Mouse (Mus musculus): ENCODE measurements around the gene Thbd. TPM values are rescaled to one million over a fixed set of nuclear protein-coding genes. Genes with fewer than 3 reads are reported as not detected.

Thbd gene
- not detected for polyA plus RNA-seq (2017; shearing (Covaris generic))

DNA sequence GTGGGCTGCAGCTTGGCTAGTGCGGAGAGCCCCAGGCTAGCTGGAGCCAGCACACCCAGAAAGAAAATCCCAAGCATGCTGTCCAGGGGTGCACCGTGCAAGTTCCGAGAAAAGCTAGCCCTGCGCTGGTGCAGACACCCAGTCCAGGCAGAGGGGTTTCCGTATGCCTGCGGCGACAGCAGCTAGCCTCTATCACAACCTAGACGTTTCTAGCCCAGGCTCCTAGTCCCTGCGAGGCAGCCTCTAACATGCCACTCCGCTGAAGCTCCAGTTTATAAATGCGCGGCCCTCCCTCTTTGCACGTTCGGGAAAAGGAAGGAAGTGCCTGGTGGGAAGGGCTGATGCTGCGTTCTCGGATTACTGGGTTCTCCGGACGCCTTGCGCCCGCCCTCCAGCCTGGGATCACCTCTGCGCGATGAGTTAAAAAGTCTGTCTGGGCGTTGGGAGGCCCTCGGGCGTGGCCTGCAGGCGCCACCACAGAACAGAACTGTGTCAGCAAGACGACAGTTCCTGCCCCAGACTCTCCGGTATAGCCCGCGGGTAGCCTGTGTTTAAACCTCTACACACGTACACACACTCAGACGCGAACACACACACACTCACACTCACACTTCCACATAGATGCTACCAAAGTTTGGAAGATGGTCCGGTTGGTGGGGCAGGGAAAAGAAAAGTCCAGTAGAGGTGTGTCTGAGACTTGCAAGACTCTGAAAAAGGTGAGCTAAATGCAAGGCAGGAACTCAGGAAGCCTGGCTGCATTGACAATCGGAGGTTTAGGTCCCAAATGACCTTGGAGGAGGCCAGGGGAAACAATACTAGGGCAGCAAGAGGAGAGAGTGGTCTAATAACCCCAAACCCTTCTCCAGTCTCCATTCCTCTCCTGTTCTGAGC is at the start of gene Thbd:
TSS of gene Thbd (minus strand) at position 319 of the 891 bp plus-strand sequence.

DNA sequence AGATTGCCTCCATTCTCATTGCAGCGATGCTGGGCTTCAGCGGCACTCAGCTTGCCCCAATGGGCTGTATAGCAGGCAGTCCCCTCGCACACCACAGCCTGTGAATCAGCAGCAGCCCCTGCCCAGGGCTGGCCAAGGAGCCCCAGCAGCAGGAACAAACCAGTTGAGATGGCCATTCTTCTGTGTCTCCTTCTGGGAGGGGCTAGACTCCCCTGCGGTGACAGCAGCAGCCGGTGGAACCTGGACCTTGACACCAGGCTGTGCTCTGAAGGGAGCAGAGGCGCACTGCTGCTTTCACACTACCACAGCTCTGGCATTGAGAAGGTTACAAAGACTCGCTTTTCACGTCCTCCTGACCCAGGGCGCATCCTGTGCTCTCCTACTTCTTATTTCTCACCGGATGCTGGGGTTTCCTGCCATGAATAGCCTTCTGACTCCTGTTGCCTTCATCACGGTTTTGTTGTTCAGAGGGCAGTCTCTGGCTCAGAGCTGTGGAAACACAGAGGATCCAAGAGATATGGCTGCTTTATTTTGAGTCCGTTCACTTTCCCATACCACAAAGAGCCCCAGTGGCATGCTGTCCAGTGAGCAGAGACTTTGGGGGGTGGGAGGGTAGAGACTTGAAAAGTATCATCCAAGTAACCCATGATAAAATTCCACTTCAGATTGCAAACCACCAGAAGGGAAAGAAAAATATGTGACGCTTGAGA is 35.4 kb upstream of the Thbd start, which contains the start of gene Cd93:
TSS of gene Cd93 (minus strand) at position 315 of the 710 bp plus-strand sequence.

DNA sequence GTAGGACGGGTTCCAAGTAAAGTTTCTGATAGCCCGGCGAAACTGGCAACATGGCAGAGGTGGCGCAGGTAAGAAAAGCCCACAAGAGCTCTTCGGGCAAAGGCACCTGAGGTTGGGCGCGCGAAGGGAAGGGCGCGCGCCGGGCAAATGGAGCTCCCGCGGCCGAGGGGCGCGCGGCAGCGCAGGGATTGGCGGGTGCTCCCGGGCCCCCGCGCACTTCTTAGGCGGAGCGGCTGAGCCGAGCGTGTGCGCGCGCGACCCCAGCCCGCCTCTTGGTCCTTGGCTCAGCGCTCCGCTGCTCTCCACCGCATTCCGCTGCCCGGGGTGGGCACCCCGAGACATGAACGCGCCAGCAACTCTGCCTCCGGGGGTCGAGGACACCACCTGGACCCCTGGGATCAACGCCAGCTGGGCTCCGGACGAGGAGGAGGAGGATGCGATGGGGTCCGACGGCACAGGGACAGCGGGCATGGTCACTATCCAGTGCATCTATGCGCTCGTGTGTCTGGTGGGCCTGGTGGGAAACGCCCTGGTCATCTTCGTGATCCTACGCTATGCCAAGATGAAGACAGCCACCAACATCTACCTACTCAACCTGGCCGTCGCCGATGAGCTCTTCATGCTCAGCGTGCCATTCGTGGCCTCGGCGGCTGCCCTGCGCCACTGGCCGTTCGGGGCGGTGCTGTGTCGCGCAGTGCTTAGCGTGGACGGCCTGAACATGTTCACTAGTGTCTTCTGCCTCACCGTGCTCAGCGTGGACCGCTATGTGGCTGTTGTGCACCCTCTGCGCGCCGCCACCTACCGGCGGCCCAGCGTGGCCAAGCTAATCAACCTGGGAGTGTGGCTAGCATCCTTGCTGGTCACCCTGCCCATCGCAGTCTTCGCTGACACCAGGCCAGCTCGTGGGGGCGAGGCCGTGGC is 12.6 kb downstream of the Thbd start, which contains the start of gene Sstr4:
TSS of gene Sstr4 (plus strand) at position 214 of the 921 bp plus-strand sequence.

Other genes starting within 250 kb of the Thbd start
- gene Sstr4, start 12.8 kb downstream of the Thbd start, polyA plus RNA-seq (2017; shearing (Covaris generic)): not detected
- gene Cd93, start 35.4 kb upstream of the Thbd start, polyA plus RNA-seq (2017; shearing (Covaris generic)): 0.06 TPM